Mouse (Mus musculus): ENCODE measurements at regions not wholly inside any gene's neighbourhood (a gene's known extent, or its start where the extent isn't known, plus 50 kb on each side); places are given as distances from the start of the nearest gene placed in this dataset.
"Not testable (repeated sequence)": the region's sequence is repeated elsewhere in the genome, so short reads cannot be mapped to it uniquely, and the experiment has no call there.

DNA sequence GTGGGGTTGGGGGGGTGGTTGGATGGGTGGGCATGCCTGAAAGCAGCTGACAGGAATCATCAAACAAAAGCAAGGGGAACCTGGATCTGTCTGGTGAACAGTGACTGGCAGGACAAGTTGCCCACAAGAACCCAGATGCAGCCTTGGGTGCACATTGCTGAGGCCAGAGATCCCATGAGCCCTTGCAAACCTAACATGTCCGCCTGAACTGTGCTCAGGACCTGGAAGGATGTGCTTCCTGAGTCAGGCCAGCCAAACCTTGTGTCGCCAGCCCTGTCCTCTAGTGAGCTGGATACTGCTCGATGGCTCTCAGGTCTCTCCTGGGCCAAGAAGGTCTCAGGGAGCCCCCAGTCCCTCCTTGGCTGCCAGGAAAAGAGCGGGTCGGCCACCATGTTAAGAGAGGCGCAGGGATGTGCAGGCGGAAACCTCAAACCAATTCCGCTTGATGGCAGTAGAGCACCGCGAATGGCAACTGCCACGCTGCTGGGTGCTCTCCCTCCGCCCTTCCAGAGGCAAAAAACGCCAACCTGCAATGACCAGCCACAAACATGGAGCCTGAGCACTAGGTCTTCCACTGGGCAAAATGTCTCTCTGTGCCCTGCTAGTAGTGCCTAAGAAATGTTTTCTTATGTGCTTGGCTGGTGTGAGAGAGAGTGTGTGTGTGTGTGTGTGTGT lies 140.2 kb downstream of the Pls3 start:
- H3K9ac ChIP-seq (ENCODE audit: low read depth, poor library complexity, severe bottlenecking); H3K27ac ChIP-seq (ENCODE audit: insufficient read depth, low read length); H3K4me1 ChIP-seq (ENCODE audit: control insufficient read depth, insufficient read depth, low read length); H3K9me3 ChIP-seq (replicated peaks; ENCODE audit: control insufficient read depth, insufficient read depth, low read length, poor library complexity, severe bottlenecking); H3K27me3 ChIP-seq (ENCODE audit: control insufficient read depth, insufficient read depth, low read length, poor library complexity, severe bottlenecking); H3K36me3 ChIP-seq (ENCODE audit: control insufficient read depth, insufficient read depth, low read length, poor library complexity, severe bottlenecking); H3K4me3 ChIP-seq (ENCODE audit: low read depth, low read length): not testable (repeated sequence)

- H3K4me1 ChIP-seq (ENCODE audit: control insufficient read depth, insufficient read depth, low read length); H3K36me3 ChIP-seq (ENCODE audit: control insufficient read depth, insufficient read depth, low read length, poor library complexity, severe bottlenecking); H3K9me3 ChIP-seq (replicated peaks; ENCODE audit: control insufficient read depth, insufficient read depth, low read length, poor library complexity, severe bottlenecking); H3K27me3 ChIP-seq (ENCODE audit: control insufficient read depth, insufficient read depth, low read length, poor library complexity, severe bottlenecking); H3K27ac ChIP-seq (ENCODE audit: insufficient read depth, low read length); H3K9ac ChIP-seq (ENCODE audit: low read depth, poor library complexity, severe bottlenecking): not testable (repeated sequence)
- TF ChIP-seq CTCF (IDR thresholded peaks at IDR 0.05; ENCODE audit: low read depth, low read length), result peak; percentile 25
- peak overlapping the region; percentile 39; the same call in 1 of the 2 replicates for H3K4me3 ChIP-seq (ENCODE audit: low read depth, low read length)
Observed at GRCm38 (mm10) chrX:75733651-75734050, 141.3 kb downstream of the Pls3 start.

- H3K4me1 ChIP-seq (ENCODE audit: control insufficient read depth, insufficient read depth, low read length); H3K27me3 ChIP-seq (ENCODE audit: control insufficient read depth, insufficient read depth, low read length, poor library complexity, severe bottlenecking); H3K9me3 ChIP-seq (replicated peaks; ENCODE audit: control insufficient read depth, insufficient read depth, low read length, poor library complexity, severe bottlenecking); H3K36me3 ChIP-seq (ENCODE audit: control insufficient read depth, insufficient read depth, low read length, poor library complexity, severe bottlenecking); H3K9ac ChIP-seq (ENCODE audit: low read depth, poor library complexity, severe bottlenecking); H3K27ac ChIP-seq (ENCODE audit: insufficient read depth, low read length); H3K4me3 ChIP-seq (ENCODE audit: low read depth, low read length): not testable (repeated sequence)
Observed at GRCm38 (mm10) chrX:75729791-75730190, 145.2 kb downstream of the Pls3 start.

DNA sequence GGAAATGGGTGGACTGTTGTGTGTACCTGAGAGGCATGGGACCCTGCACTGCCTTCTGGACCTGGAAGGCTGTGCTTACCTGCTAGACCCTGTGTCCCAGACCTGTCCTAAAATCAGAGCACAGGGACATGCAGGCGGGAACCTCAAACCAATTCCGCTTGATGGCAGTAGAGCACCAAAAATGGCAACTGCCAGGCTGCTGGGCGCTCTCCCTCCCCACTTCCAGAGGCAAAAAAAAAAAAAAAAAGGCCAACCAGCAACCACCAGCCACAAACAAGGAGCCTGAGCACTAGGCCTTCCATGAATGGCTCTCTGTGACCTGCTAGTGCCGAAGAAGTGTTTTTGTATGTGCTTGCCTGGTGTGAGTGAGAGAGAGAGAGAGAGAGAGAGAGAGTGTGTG lies 146.5 kb downstream of the Pls3 start:
- H3K9ac ChIP-seq (ENCODE audit: low read depth, poor library complexity, severe bottlenecking), result no peak overlapping the region
- no peaks in the 10 kb centered on the region for H3K27me3 ChIP-seq (ENCODE audit: control insufficient read depth, insufficient read depth, low read length, poor library complexity, severe bottlenecking)
- TF ChIP-seq POLR2A (IDR thresholded peaks at IDR 0.05; ENCODE audit: insufficient read depth, low read length) (no peak), CTCF (IDR thresholded peaks at IDR 0.05; ENCODE audit: low read depth, low read length) (peak; percentile 19), EP300 (IDR thresholded peaks at IDR 0.05; ENCODE audit: insufficient read depth, low read depth, low read length) (no peak)
- no peaks in the 10 kb centered on the region; the same call in 1 of the 2 replicates for H3K9me3 ChIP-seq (replicated peaks; ENCODE audit: control insufficient read depth, insufficient read depth, low read length, poor library complexity, severe bottlenecking)
- no peak overlapping the region for H3K27ac ChIP-seq (ENCODE audit: insufficient read depth, low read length)
- peaks cover 4% of the 10 kb centered on the region for H3K36me3 ChIP-seq (ENCODE audit: control insufficient read depth, insufficient read depth, low read length, poor library complexity, severe bottlenecking)
- no peaks in the 10 kb centered on the region for H3K4me1 ChIP-seq (ENCODE audit: control insufficient read depth, insufficient read depth, low read length)
- H3K4me3 ChIP-seq (ENCODE audit: low read depth, low read length), result no peak overlapping the region

- not testable (repeated sequence) for H3K27ac ChIP-seq (ENCODE audit: insufficient read depth, low read length); H3K4me1 ChIP-seq (ENCODE audit: control insufficient read depth, insufficient read depth, low read length); H3K27me3 ChIP-seq (ENCODE audit: control insufficient read depth, insufficient read depth, low read length, poor library complexity, severe bottlenecking); H3K9me3 ChIP-seq (replicated peaks; ENCODE audit: control insufficient read depth, insufficient read depth, low read length, poor library complexity, severe bottlenecking); H3K4me3 ChIP-seq (ENCODE audit: low read depth, low read length); H3K36me3 ChIP-seq (ENCODE audit: control insufficient read depth, insufficient read depth, low read length, poor library complexity, severe bottlenecking)
- peak overlapping the region; percentile 40; the same call in 1 of the 2 replicates for H3K9ac ChIP-seq (ENCODE audit: low read depth, poor library complexity, severe bottlenecking)
Observed at GRCm38 (mm10) chrX:75723542-75723941, 145.5 kb upstream of the Rab39b start.

GRCm38 (mm10) chrX:75699949-75700348 lies 121.9 kb upstream of the Rab39b start:
- no peaks in the 10 kb centered on the region for H3K4me1 ChIP-seq (ENCODE audit: control insufficient read depth, insufficient read depth, low read length)
- H3K4me3 ChIP-seq (ENCODE audit: low read depth, low read length), result no peak overlapping the region
- H3K27ac ChIP-seq (ENCODE audit: insufficient read depth, low read length), result no peak overlapping the region
- H3K27me3 ChIP-seq (ENCODE audit: control insufficient read depth, insufficient read depth, low read length, poor library complexity, severe bottlenecking), result no peaks in the 10 kb centered on the region
- H3K9ac ChIP-seq (ENCODE audit: low read depth, poor library complexity, severe bottlenecking), result no peak overlapping the region
- no peaks in the 10 kb centered on the region for H3K9me3 ChIP-seq (replicated peaks; ENCODE audit: control insufficient read depth, insufficient read depth, low read length, poor library complexity, severe bottlenecking)
- no peak for TF ChIP-seq EP300 (IDR thresholded peaks at IDR 0.05; ENCODE audit: insufficient read depth, low read depth, low read length)
- TF ChIP-seq CTCF (IDR thresholded peaks at IDR 0.05; ENCODE audit: low read depth, low read length), result no peak
- no peak for TF ChIP-seq POLR2A (IDR thresholded peaks at IDR 0.05; ENCODE audit: insufficient read depth, low read length)
- H3K36me3 ChIP-seq (ENCODE audit: control insufficient read depth, insufficient read depth, low read length, poor library complexity, severe bottlenecking), result no peaks in the 10 kb centered on the region

DNA sequence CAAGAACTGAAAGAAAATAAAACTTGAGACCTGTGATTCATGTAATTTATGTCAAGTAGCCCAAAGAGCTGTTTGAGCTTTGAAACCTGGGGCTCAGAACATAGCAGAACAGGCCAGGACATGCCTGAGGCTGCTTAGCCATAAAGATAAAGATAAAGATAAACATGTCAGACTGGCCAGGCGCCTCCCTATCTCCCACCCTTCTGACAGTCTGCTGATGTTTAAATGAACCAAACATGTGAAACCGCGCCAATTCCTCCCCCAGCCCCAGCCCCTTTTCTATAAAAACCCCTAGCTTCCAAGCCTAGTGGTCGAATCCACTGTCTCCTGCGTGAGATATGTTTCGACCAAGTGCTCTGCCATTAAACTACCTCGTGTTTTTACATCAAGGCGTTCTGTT lies 97.2 kb upstream of the Rab39b start:
- H3K4me1 ChIP-seq (ENCODE audit: control insufficient read depth, insufficient read depth, low read length); H3K27ac ChIP-seq (ENCODE audit: insufficient read depth, low read length); H3K36me3 ChIP-seq (ENCODE audit: control insufficient read depth, insufficient read depth, low read length, poor library complexity, severe bottlenecking); H3K4me3 ChIP-seq (ENCODE audit: low read depth, low read length); H3K27me3 ChIP-seq (ENCODE audit: control insufficient read depth, insufficient read depth, low read length, poor library complexity, severe bottlenecking); H3K9ac ChIP-seq (ENCODE audit: low read depth, poor library complexity, severe bottlenecking); H3K9me3 ChIP-seq (replicated peaks; ENCODE audit: control insufficient read depth, insufficient read depth, low read length, poor library complexity, severe bottlenecking): not testable (repeated sequence)
